Mouse (Mus musculus) thymus, adult 2 months (tissue): ENCODE data around the gene Psmc5. TPM values are rescaled to one million over a fixed set of nuclear protein-coding genes. Genes with fewer than 3 reads are reported as not detected.
A peak's percentile ranks its signal among the peaks of the same experiment; 100 is the strongest.
"Not testable (repeated sequence)": the region's sequence is repeated elsewhere in the genome, so short reads cannot be mapped to it uniquely, and the experiment has no call there.

Experiments used
- DNase-seq: peaks from one replicate; pipeline ENCODE4 v3.0.0; 2021
- H3K27ac ChIP-seq: fragments of 200-500 bp; 2 replicates; pipeline ENCODE4 v1.5.1; 2012; ENCODE audit warnings: low read length, control low read depth; ENCODE audit not compliant: control insufficient read depth, insufficient read depth
- H3K27me3 ChIP-seq: fragments of 200-500 bp; 2 replicates; pipeline ENCODE4 v1.6.1; 2012; ENCODE audit warnings: mild to moderate bottlenecking, low read length, moderate library complexity, mixed read lengths; ENCODE audit not compliant: control insufficient read depth, insufficient read depth
- H3K36me3 ChIP-seq: fragments of 200-500 bp; 2 replicates; pipeline ENCODE4 v1.6.1; 2012; ENCODE audit warnings: mild to moderate bottlenecking, low read length, moderate library complexity; ENCODE audit not compliant: control insufficient read depth, insufficient read depth
- H3K4me1 ChIP-seq: fragments of 200-500 bp; replicated peaks from 2 replicates; pipeline ENCODE4 v1.6.1; 2012; ENCODE audit warnings: low read length; ENCODE audit not compliant: control insufficient read depth, insufficient read depth
- H3K4me3 ChIP-seq: fragments of 200-500 bp; 2 replicates; pipeline ENCODE4 v1.5.1; 2012; ENCODE audit warnings: mild to moderate bottlenecking, low read length, control low read depth, moderate library complexity; ENCODE audit not compliant: control insufficient read depth, insufficient read depth
- CTCF ChIP-seq: fragments of 200-500 bp; IDR thresholded peaks from 2 replicates; pipeline ENCODE4 v1.5.1; 2012; ENCODE audit warnings: mild to moderate bottlenecking, control low read depth, low read length, moderate library complexity, borderline replicate concordance; ENCODE audit not compliant: control insufficient read depth, poor library complexity, insufficient read depth; ENCODE audit errors: extremely low read depth
- POLR2A ChIP-seq: fragments of 200-500 bp; IDR thresholded peaks from 2 replicates; pipeline ENCODE4 v1.6.1; 2012; ENCODE audit warnings: mild to moderate bottlenecking, low read length, control low read depth, moderate library complexity; ENCODE audit not compliant: control insufficient read depth, poor library complexity, insufficient read depth; ENCODE audit errors: extremely low read depth
- WGBS: fragments of 180-500 bp; shearing (Covaris S2); methylation state at CpG from one replicate; pipeline ENCODE4 v1.1.7; 2018; 5-methylcytosine and 5-hydroxymethylcytosine counted together
- polyA plus RNA-seq: library from polyadenylated mRNA; depleted of rRNA; stranded (reverse); fragments of >200 nt; gene quantifications from 2 replicates; pipeline ENCODE4 v1.2.3, GENCODE M21; 2012

Gene Psmc5
- polyA plus RNA-seq, 1 experiment: 53.9 TPM

DNA sequence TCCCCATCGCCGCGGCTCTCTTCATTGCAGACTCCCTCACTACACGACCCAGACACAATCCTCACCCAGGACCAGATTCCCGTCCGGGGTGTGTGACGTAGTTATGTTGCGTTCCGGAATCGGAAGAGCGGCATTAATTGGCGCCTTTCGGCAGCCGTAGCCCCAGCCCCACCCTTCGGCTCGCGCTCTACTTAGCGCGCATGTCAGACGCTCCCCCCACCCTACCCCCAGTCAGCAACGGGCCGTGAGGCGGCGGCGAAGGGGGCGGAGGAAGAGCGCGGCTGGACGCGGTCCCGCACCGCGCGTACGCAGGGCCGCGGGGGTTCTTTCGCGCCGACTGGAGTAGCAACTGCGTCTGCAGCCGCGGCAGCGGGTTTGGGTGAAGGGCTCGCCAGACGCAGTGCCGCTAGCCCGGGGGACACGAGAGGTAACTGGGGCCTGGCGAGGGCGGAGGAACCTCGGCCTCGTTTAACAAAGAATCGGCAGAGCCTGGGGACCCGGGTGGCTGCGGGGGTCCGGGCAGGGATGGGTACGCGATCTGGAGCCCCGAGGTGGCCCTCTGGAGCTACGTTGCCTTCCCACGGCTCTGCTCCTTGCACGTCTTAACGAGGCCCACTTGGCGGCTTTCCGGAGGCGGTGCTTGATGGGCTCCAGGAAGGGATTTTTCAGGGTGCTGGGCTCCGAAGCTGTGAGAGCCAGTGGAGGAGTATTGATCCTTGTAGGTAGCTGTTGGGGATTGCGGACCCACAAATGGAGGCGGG is 39.0 kb upstream of the Psmc5 start, which contains the start of gene Ddx42:
Gene Ddx42, plus strand, starts transcription at position 197 of the 761 bp plus-strand sequence.
- H3K27ac ChIP-seq: peak within 1 kb of the TSS; percentile 88
- H3K4me3 ChIP-seq: peak within 1 kb of the TSS; percentile 88
- peaks cover 9% of the 10 kb centered on the region; the same call in 1 of the 2 replicates for H3K4me1 ChIP-seq
- TF ChIP-seq CTCF (no peak), POLR2A (peak; percentile 83; the same call in 1 of the 2 replicates)
- WGBS: under 1% methylated on average over 70 of the region's 70 CpGs
- no peaks in the 10 kb centered on the region; the same call in none of the 2 replicates for H3K36me3 ChIP-seq
- H3K27me3 ChIP-seq: no peaks in the 10 kb centered on the region
- DNase-seq: peak; percentile 88

GRCm38 (mm10) chr11:106220603-106221002 is 35.4 kb upstream of the Psmc5 start:
- no peak for DNase-seq
- Histone ChIP-seq H3K27me3 (no peaks in the 10 kb centered on the region), H3K27ac (no peak overlapping the region), H3K4me1 (0 out of 2 replicates have a peak, but pooled peaks cover 4% of the 10 kb centered on the region), H3K4me3 (no peak overlapping the region), H3K36me3 (peaks cover 17% of the 10 kb centered on the region)
- 96% methylated on average over 3 of the region's 3 CpGs for WGBS
- no peak for TF ChIP-seq POLR2A
- TF ChIP-seq CTCF: no peak

GRCm38 (mm10) chr11:106233978-106234377 is 22.0 kb upstream of the Psmc5 start:
- H3K27me3 ChIP-seq, H3K4me1 ChIP-seq, H3K4me3 ChIP-seq, H3K27ac ChIP-seq, DNase-seq: not testable (repeated sequence)
- peaks cover 83% of the 10 kb centered on the region for H3K36me3 ChIP-seq
- 89% methylated on average over 8 of the region's 8 CpGs for WGBS

DNA sequence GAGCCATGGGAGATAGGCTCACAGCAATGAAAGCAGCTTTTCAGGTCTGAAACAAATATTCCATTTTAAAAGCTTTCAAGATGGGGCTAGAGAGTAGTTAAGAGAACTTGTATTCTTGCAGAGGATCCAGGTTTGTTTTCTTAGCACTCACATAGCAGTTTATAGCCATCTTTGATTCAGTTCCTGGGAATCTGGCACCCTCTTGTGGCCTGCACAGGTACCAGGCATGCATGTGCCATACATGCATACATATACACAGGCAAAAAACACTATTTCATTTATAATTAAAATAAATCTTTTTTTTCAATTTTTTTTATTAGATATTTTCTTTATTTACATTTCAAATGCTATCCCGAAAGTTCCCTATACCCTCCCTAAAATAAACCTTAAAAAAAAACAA is 9.1 kb upstream of the Psmc5 start:
- no peak for DNase-seq
- Histone ChIP-seq H3K27me3 (no peaks in the 10 kb centered on the region), H3K4me3 (no peak overlapping the region), H3K36me3 (peaks cover 98% of the 10 kb centered on the region), H3K27ac (no peak overlapping the region), H3K4me1 (no peaks in the 10 kb centered on the region)
- WGBS: 100% methylated on average over 1 of the region's 1 CpGs
- TF ChIP-seq CTCF (no peak), POLR2A (no peak)

- no peak for DNase-seq
- Histone ChIP-seq H3K27me3 (no peaks in the 10 kb centered on the region), H3K4me1 (no peaks in the 10 kb centered on the region), H3K4me3 (no peak overlapping the region), H3K27ac (no peak overlapping the region), H3K36me3 (peaks cover 84% of the 10 kb centered on the region)
- WGBS: 97% methylated on average over 7 of the region's 7 CpGs
- TF ChIP-seq CTCF (no peak), POLR2A (no peak)
Observed at GRCm38 (mm10) chr11:106249326-106249725, 6.6 kb upstream of the Psmc5 start.

DNA sequence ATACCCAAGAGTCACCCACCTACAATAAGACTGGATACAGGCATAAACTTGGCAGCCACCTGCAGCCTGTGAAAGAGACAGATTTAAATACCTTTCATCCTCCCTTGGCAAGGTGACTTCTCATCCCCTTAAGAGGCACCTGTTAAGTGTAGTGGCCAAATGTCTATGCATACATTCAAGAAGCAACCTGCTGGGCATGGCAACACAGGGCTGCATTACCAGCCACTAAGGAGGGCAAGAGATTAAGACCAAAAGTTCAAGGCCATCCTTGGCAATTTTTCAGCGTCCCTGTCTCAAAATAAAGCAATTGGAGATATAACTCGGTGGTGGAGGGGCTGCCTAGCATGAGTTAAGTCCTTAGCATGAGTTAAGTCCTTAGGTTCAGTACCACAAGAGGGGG is 1.2 kb upstream of the Psmc5 start:
- no peak for DNase-seq
- Histone ChIP-seq H3K4me1 (peaks cover 9% of the 10 kb centered on the region), H3K36me3 (peaks cover 30% of the 10 kb centered on the region), H3K27ac (no peak overlapping the region), H3K4me3 (no peak overlapping the region), H3K27me3 (no peaks in the 10 kb centered on the region)
- 18% methylated on average over 2 of the region's 2 CpGs for WGBS
- TF ChIP-seq POLR2A (no peak), CTCF (no peak)
